Mouse (Mus musculus): Measurements from ENCODE around the gene Atg9b.
"Not testable (repeated sequence)": the region's sequence is repeated elsewhere in the genome, so short reads cannot be mapped to it uniquely, and the experiment has no call there.

Atg9b gene

GRCm38 (mm10) chr5:24404594-24405360 lies 12.8 kb upstream of the Atg9b start:
- no peak for DNase-seq

GRCm38 (mm10) chr5:24401969-24402368 lies 10.0 kb upstream of the Atg9b start:
- DNase-seq, result no peak

GRCm38 (mm10) chr5:24400911-24401605 lies 9.1 kb upstream of the Atg9b start:
- DNase-seq, result no peak

- DNase-seq, result no peak
Measured at GRCm38 (mm10) chr5:24400362-24400761, 8.4 kb upstream of the Atg9b start.

GRCm38 (mm10) chr5:24399686-24400085 lies 7.7 kb upstream of the Atg9b start:
- DNase-seq, result no peak

GRCm38 (mm10) chr5:24396254-24396653 lies 4.3 kb upstream of the Atg9b start:
- not testable (repeated sequence) for DNase-seq

- DNase-seq, result peak; percentile 95 to 97
Measured at GRCm38 (mm10) chr5:24394165-24394894, 2.4 kb upstream of the Atg9b start.

GRCm38 (mm10) chr5:24393392-24393997 lies 1.6 kb upstream of the Atg9b start, which contains the start of gene Abcb8:
Gene Abcb8 (plus strand): TSS chr5:24393663.
- DNase-seq, result peak; percentile 86 to 89

- DNase-seq, result no peak
Measured at GRCm38 (mm10) chr5:24392724-24393123, 781 bp upstream of the Atg9b start.

- DNase-seq, result no peak
Measured at GRCm38 (mm10) chr5:24389658-24390020, 2.3 kb downstream of the Atg9b start.

- DNase-seq, result peak; percentile 30 to 66
Measured at GRCm38 (mm10) chr5:24389011-24389657, 2.8 kb downstream of the Atg9b start.

GRCm38 (mm10) chr5:24388246-24388915 lies 3.6 kb downstream of the Atg9b start:
- no peak for DNase-seq

GRCm38 (mm10) chr5:24387264-24388241 lies 4.4 kb downstream of the Atg9b start:
- DNase-seq, result peak; percentile 85 to 92

- no peak for DNase-seq
Measured at GRCm38 (mm10) chr5:24385887-24386550, 5.9 kb downstream of the Atg9b start.

GRCm38 (mm10) chr5:24385374-24385773 lies 6.6 kb downstream of the Atg9b start:
- no peak for DNase-seq

- peak; percentile 59 to 80 for DNase-seq
Measured at GRCm38 (mm10) chr5:24384407-24384806, 7.5 kb downstream of the Atg9b start.

- DNase-seq, result peak; percentile 93
Measured at GRCm38 (mm10) chr5:24383026-24383859, 8.7 kb downstream of the Atg9b start.

- DNase-seq, result no peak
Measured at GRCm38 (mm10) chr5:24381988-24382387, 10.0 kb downstream of the Atg9b start.

- no peak for DNase-seq
Measured at GRCm38 (mm10) chr5:24381486-24381885, 10.5 kb downstream of the Atg9b start.

Measured in kidney, postnatal 25 days (tissue).